Mouse (Mus musculus) embryonic fibroblast, embryonic 13.5 days (primary cell): ENCODE results near the gene Ssr2.

Experiments
- CTCF ChIP-seq: IDR thresholded peaks from 2 replicates; pipeline ENCODE4 v1.5.1; 2011; ENCODE audit warnings: mild to moderate bottlenecking, control low read depth, low read length, moderate library complexity, borderline replicate concordance; ENCODE audit not compliant: insufficient read depth
- POLR2A ChIP-seq: IDR thresholded peaks from 2 replicates; pipeline ENCODE4 v1.6.1; 2011; ENCODE audit warnings: low read depth, mild to moderate bottlenecking, control low read depth, low read length, moderate library complexity

DNA sequence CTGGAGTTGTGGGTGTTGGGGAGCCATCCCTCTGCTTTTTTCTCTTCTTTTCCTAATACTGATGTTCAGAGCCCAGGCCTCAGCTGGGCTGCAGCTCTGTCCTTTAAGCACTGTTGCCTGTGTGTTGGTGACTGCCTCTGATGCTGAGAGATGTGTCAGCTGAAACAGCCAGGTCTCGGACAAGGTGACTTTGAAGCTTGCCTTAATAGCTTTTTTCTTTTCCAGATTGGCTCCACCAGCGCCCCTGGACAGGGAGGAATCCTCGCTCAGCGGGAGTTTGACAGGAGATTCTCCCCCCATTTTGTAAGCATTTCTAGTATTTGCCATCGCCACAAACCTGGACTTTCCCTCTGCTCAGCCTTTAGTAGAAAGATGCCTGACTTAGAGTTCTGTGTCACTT lies 11.0 kb downstream of the Ssr2 start:
- TF ChIP-seq POLR2A (no peak), CTCF (no peak)
